Mouse (Mus musculus) CH12.LX (cell line): ENCODE results near the gene Wdfy1. TPM values are rescaled to one million over a fixed set of nuclear protein-coding genes. Genes with fewer than 3 reads are reported as not detected.

Experiments used
- DNase-seq: peaks from one replicate; pipeline ENCODE4 v3.0.0-alpha.2; 2013; ENCODE audit errors: extremely low read depth
- H3K27ac ChIP-seq: 2 replicates; pipeline ENCODE4 v1.5.1; 2012; ENCODE audit warnings: low read depth, mild to moderate bottlenecking, control low read depth, moderate library complexity; ENCODE audit not compliant: insufficient read depth
- H3K27me3 ChIP-seq: replicated peaks from 2 replicates; pipeline ENCODE3; 2012; ENCODE audit warnings: inconsistent platforms
- H3K36me3 ChIP-seq, 2 experiments: replicated peaks in 1 of 2; 2 replicates each; pipeline versions ENCODE3 to v1.6.1; 2012; ENCODE audit warnings: inconsistent platforms in 1 of 2, low read length in 1 of 2, mild to moderate bottlenecking in 1 of 2, mixed read lengths in 1 of 2, moderate library complexity in 1 of 2; ENCODE audit not compliant: control insufficient read depth in 1 of 2, insufficient read depth in 1 of 2
- H3K4me1 ChIP-seq, 2 experiments: 2 replicates each; pipeline ENCODE4 v1.6.1; 2012; ENCODE audit warnings: inconsistent platforms in 1 of 2, moderate library complexity in 1 of 2; ENCODE audit not compliant: insufficient read depth in 2 of 2, control insufficient read depth in 1 of 2
- H3K4me2 ChIP-seq: 2 replicates; pipeline ENCODE4 v1.6.1; 2012; ENCODE audit warnings: low read depth, mild to moderate bottlenecking, control low read depth; ENCODE audit not compliant: poor library complexity, insufficient read depth, severe bottlenecking
- H3K4me3 ChIP-seq, 3 experiments: fragments of 150-350 bp in 1 of 3; sonication (generic) in 1 of 3; replicated peaks in 1 of 3; 2 replicates each; pipeline versions ENCODE3 to v1.5.1; 2011 to 2012; ENCODE audit warnings: low read depth in 2 of 3, low read length in 2 of 3, mild to moderate bottlenecking in 2 of 3, moderate library complexity in 2 of 3, control low read depth in 1 of 3, improper control_type of control experiment in 1 of 3, inconsistent platforms in 1 of 3, mixed read lengths in 1 of 3; ENCODE audit not compliant: poor library complexity in 1 of 3
- H3K79me2 ChIP-seq: replicated peaks from 2 replicates; pipeline ENCODE4 v1.6.1; 2012; ENCODE audit warnings: mild to moderate bottlenecking, moderate library complexity; ENCODE audit not compliant: control insufficient read depth, poor library complexity, insufficient read depth, severe bottlenecking; ENCODE audit errors: extremely low read depth
- H3K9ac ChIP-seq: 2 replicates; pipeline ENCODE4 v1.6.1; 2012; ENCODE audit warnings: low read depth, mild to moderate bottlenecking, control low read depth, moderate library complexity; ENCODE audit not compliant: insufficient read depth
- H3K9me3 ChIP-seq: replicated peaks from 2 replicates; pipeline ENCODE3; 2012; ENCODE audit warnings: low read length, inconsistent platforms, mixed read lengths
- CHD1 ChIP-seq: IDR thresholded peaks from 2 replicates; pipeline ENCODE4 v1.6.1; 2012; ENCODE audit warnings: low read depth, low read length, improper control_type of control experiment, inconsistent platforms
- CTCF ChIP-seq, 2 experiments: IDR thresholded peaks in 1 of 2; conservative IDR thresholded peaks in 1 of 2; 2 replicates each; pipeline ENCODE4 v1.5.1; 2011 to 2012; ENCODE audit warnings: low read depth in 2 of 2, low read length in 2 of 2, improper control_type of control experiment in 1 of 2, inconsistent platforms in 1 of 2, mild to moderate bottlenecking in 1 of 2, moderate library complexity in 1 of 2
- ELF1 ChIP-seq: IDR thresholded peaks from 2 replicates; pipeline ENCODE4 v1.6.1; 2014; ENCODE audit warnings: low read depth, mild to moderate bottlenecking, inconsistent platforms, low read length, improper control_type of control experiment
- EP300 ChIP-seq: IDR thresholded peaks from 2 replicates; pipeline ENCODE4 v1.6.1; 2011; ENCODE audit warnings: low read length, improper control_type of control experiment
- GABPA ChIP-seq: IDR thresholded peaks from 2 replicates; pipeline ENCODE4 v1.6.1; 2012; ENCODE audit warnings: low read depth, low read length, improper control_type of control experiment, inconsistent platforms; ENCODE audit not compliant: insufficient replicate concordance
- HCFC1 ChIP-seq: IDR thresholded peaks from 2 replicates; pipeline ENCODE4 v1.6.1; 2012; ENCODE audit warnings: low read depth, mild to moderate bottlenecking, inconsistent platforms, low read length, improper control_type of control experiment
- JUN ChIP-seq: IDR thresholded peaks from 2 replicates; pipeline ENCODE4 v1.6.1; 2011; ENCODE audit warnings: low read depth, mild to moderate bottlenecking, low read length, improper control_type of control experiment, moderate library complexity; ENCODE audit not compliant: insufficient read depth
- JUND ChIP-seq: conservative IDR thresholded peaks from 2 replicates; pipeline ENCODE4 v1.6.1; 2011; ENCODE audit warnings: low read depth, low read length, improper control_type of control experiment
- KAT2A ChIP-seq: IDR thresholded peaks from 2 replicates; pipeline ENCODE4 v1.6.1; 2012; ENCODE audit warnings: low read length, improper control_type of control experiment, inconsistent platforms; ENCODE audit not compliant: insufficient replicate concordance
- MAFK ChIP-seq: IDR thresholded peaks from 2 replicates; pipeline ENCODE4 v1.6.1; 2011; ENCODE audit warnings: low read length, improper control_type of control experiment; ENCODE audit not compliant: insufficient replicate concordance
- MAX ChIP-seq: IDR thresholded peaks from 2 replicates; pipeline ENCODE4 v1.6.1; 2011; ENCODE audit warnings: low read length, improper control_type of control experiment
- MAZ ChIP-seq: IDR thresholded peaks from 2 replicates; pipeline ENCODE4 v1.6.1; 2012; ENCODE audit warnings: low read depth, mild to moderate bottlenecking, inconsistent platforms, low read length, improper control_type of control experiment, moderate library complexity
- MYC ChIP-seq: IDR thresholded peaks from 2 replicates; pipeline ENCODE4 v1.6.1; 2011; ENCODE audit warnings: low read depth, mild to moderate bottlenecking, improper control_type of control experiment, low read length
- NELFE ChIP-seq: IDR thresholded peaks from 2 replicates; pipeline ENCODE4 v1.6.1; 2011; ENCODE audit warnings: low read depth, low read length, improper control_type of control experiment
- PAX5 ChIP-seq: IDR thresholded peaks from 2 replicates; pipeline ENCODE4 v1.6.1; 2012; ENCODE audit warnings: low read length, inconsistent platforms, mixed read lengths
- POLR2AphosphoS2 ChIP-seq: IDR thresholded peaks from 2 replicates; pipeline ENCODE4 v1.6.1; 2011; ENCODE audit warnings: low read depth, low read length, improper control_type of control experiment
- RAD21 ChIP-seq: IDR thresholded peaks from 2 replicates; pipeline ENCODE4 v1.6.1; 2011; ENCODE audit warnings: low read depth, mild to moderate bottlenecking, low read length, improper control_type of control experiment, moderate library complexity
- RCOR1 ChIP-seq: conservative IDR thresholded peaks from 2 replicates; pipeline ENCODE4 v1.6.1; 2012; ENCODE audit warnings: low read depth, mild to moderate bottlenecking, inconsistent platforms, low read length, improper control_type of control experiment
- SMC3 ChIP-seq: IDR thresholded peaks from 2 replicates; pipeline ENCODE4 v1.6.1; 2011; ENCODE audit warnings: low read depth, low read length, improper control_type of control experiment
- USF1 ChIP-seq: IDR thresholded peaks from 2 replicates; pipeline ENCODE4 v1.6.1; 2014; ENCODE audit warnings: low read depth, mild to moderate bottlenecking, inconsistent platforms, low read length, improper control_type of control experiment
- ZC3H11A ChIP-seq: IDR thresholded peaks from 2 replicates; pipeline ENCODE4 v1.6.1; 2012; ENCODE audit warnings: low read depth, mild to moderate bottlenecking, inconsistent platforms, low read length, improper control_type of control experiment
- ZMIZ1 ChIP-seq: IDR thresholded peaks from 2 replicates; pipeline ENCODE4 v1.6.1; 2012; ENCODE audit warnings: low read depth, mild to moderate bottlenecking, inconsistent platforms, low read length, improper control_type of control experiment
- dilution Hi-C: fragments of 300-500 bp; cut with MboI; formaldehyde crosslinking; loops from 2 replicates; pipeline ENCODE4 v1.14.3; 2020; ENCODE audit warnings: low sequenced_read_pairs; ENCODE audit not compliant: extremely low pct_unique_long_range_greater_than_20kb, extremely low pct_ligation_motif_present
- in situ Hi-C: fragments of 300-500 bp; cut with MboI; formaldehyde crosslinking; loops from 3 replicates; pipeline ENCODE4 v1.14.3; 2019; ENCODE audit warnings: low sequenced_read_pairs, low pct_ligation_motif_present, low pct_unique_long_range_greater_than_20kb, mixed read lengths
- polyA plus RNA-seq: library from polyadenylated mRNA; unstranded; fragments of >175 nt; gene quantifications from 2 replicates; pipeline ENCODE4 v1.2.1, GENCODE M21; 2012; ENCODE audit warnings: low read depth; ENCODE audit not compliant: insufficient read length
- total RNA-seq, 2 experiments: library from RNA; depleted of rRNA; stranded (reverse); fragments of 300-350 nt in 1 of 2; fragments of >200 nt in 1 of 2; gene quantifications; 2 replicates each; pipeline ENCODE4 v1.2.3; 2012 to 2014

The Wdfy1 gene
- total and polyA plus RNA-seq, 3 experiments: 56.3 to 86.3 (median 70.6) TPM

GRCm38 (mm10) chr1:79655819-79656555 lies 120.0 kb downstream of the Wdfy1 start:
- Histone ChIP-seq H3K36me3 (peaks cover 0 to 30% of the 10 kb centered on the region in 2 experiments), H3K9me3 (no peaks in the 10 kb centered on the region), H3K27ac (no peak overlapping the region), H3K4me1 (peaks cover 0 to 13% of the 10 kb centered on the region in 2 experiments; a peak in 1 of 4 replicates), H3K27me3 (no peaks in the 10 kb centered on the region), H3K4me3 (no peak overlapping the region), H3K79me2 (peaks cover 6% of the 10 kb centered on the region; the same call in 1 of the 2 replicates), H3K4me2 (no peak overlapping the region), H3K9ac (no peak overlapping the region)
- dilution Hi-C loops (no loop called here), in situ Hi-C loops (no loop called here)
- DNase-seq: no peak
- TF ChIP-seq MYC (no peak), KAT2A (no peak), ELF1 (no peak), MAFK (no peak), CTCF (conservative IDR thresholded peaks at IDR 0.05 in 1 of 2, IDR thresholded peaks at IDR 0.05 in 1 of 2; ENCODE audit: low read depth in 2 of 2, low read length in 2 of 2) (no peak), GABPA (no peak), NELFE (no peak), JUND (no peak), HCFC1 (no peak), RAD21 (no peak), USF1 (no peak), ZMIZ1 (no peak), ZC3H11A (no peak), SMC3 (no peak), POLR2AphosphoS2 (no peak), MAZ (no peak), PAX5 (no peak), JUN (no peak), MAX (no peak), RCOR1 (no peak)

GRCm38 (mm10) chr1:79654948-79655347 lies 121.0 kb downstream of the Wdfy1 start:
- no peak for DNase-seq
- dilution Hi-C loops: no loop called here
- Histone ChIP-seq H3K27me3 (no peaks in the 10 kb centered on the region), H3K4me1 (peaks cover 0 to 13% of the 10 kb centered on the region in 2 experiments; a peak in 1 of 4 replicates), H3K36me3 (peaks cover 0 to 23% of the 10 kb centered on the region in 2 experiments), H3K27ac (no peak overlapping the region), H3K9ac (no peak overlapping the region), H3K4me3 (no peak overlapping the region), H3K9me3 (no peaks in the 10 kb centered on the region), H3K79me2 (peaks cover 8% of the 10 kb centered on the region), H3K4me2 (no peak overlapping the region)
- in situ Hi-C loops: no loop called here
- TF ChIP-seq CHD1 (no peak), EP300 (no peak)

Other genes with a start within 250 kb of the Wdfy1 start
- gene Ap1s3, start 104.2 kb downstream of the Wdfy1 start, total RNA-seq (2012; rRNA removed): 10.5 and 12.5 TPM in 2 replicates
- gene Ap1s3, start 104.2 kb downstream of the Wdfy1 start, total RNA-seq (2014; rRNA removed): 12.3 and 13.9 TPM in 2 replicates
- gene Ap1s3, start 104.2 kb downstream of the Wdfy1 start, polyA plus RNA-seq: 34.9 and 36.6 TPM in 2 replicates
- 63.7 and 67.0 TPM in 2 replicates for gene Mrpl44, start 125 bp downstream of the Wdfy1 start, total RNA-seq (2012; rRNA removed)
- gene Mrpl44, start 125 bp downstream of the Wdfy1 start, total RNA-seq (2014; rRNA removed): 129 and 137 TPM in 2 replicates
- 84.3 and 85.0 TPM in 2 replicates for gene Mrpl44, start 125 bp downstream of the Wdfy1 start, polyA plus RNA-seq
- 12.4 and 17.3 TPM in 2 replicates for gene Serpine2, start 85.0 kb upstream of the Wdfy1 start, total RNA-seq (2012; rRNA removed)
- 12.2 and 14.8 TPM in 2 replicates for gene Serpine2, start 85.0 kb upstream of the Wdfy1 start, total RNA-seq (2014; rRNA removed)
- gene Serpine2, start 85.0 kb upstream of the Wdfy1 start, polyA plus RNA-seq: 12.7 and 15.1 TPM in 2 replicates